Mouse (Mus musculus) adrenal gland, postnatal 14 days (tissue): ENCODE data around the gene Ccm2l. TPM values are rescaled to one million over a fixed set of nuclear protein-coding genes. Genes with fewer than 3 reads are reported as not detected.

Source experiments
- DNase-seq: peaks from one replicate; pipeline ENCODE4 v3.0.0; 2021; ENCODE audit warnings: mixed read lengths
- long read RNA-seq, 2 experiments: library from polyadenylated mRNA; stranded (forward); transcript quantifications; one replicate each; pipeline ENCODE4 v2.0.0; 2021
- total RNA-seq: library from RNA; stranded (reverse); gene quantifications from 2 replicates; pipeline ENCODE4 v1.2.3, GENCODE M21; 2021

Gene Ccm2l
- total RNA-seq, result 15.3 and 21.3 TPM in 2 replicates
- long read RNA-seq, experiment 1, partial matches to known transcripts, result 3 of 19 reads
- long read RNA-seq, experiment 1, other reads (novel, unspliced or antisense), result 16 of 19 reads
- long read RNA-seq, experiment 2, partial matches to known transcripts, result 4 of 31 reads
- long read RNA-seq, experiment 2, other reads (novel, unspliced or antisense), result 24 of 31 reads

DNA sequence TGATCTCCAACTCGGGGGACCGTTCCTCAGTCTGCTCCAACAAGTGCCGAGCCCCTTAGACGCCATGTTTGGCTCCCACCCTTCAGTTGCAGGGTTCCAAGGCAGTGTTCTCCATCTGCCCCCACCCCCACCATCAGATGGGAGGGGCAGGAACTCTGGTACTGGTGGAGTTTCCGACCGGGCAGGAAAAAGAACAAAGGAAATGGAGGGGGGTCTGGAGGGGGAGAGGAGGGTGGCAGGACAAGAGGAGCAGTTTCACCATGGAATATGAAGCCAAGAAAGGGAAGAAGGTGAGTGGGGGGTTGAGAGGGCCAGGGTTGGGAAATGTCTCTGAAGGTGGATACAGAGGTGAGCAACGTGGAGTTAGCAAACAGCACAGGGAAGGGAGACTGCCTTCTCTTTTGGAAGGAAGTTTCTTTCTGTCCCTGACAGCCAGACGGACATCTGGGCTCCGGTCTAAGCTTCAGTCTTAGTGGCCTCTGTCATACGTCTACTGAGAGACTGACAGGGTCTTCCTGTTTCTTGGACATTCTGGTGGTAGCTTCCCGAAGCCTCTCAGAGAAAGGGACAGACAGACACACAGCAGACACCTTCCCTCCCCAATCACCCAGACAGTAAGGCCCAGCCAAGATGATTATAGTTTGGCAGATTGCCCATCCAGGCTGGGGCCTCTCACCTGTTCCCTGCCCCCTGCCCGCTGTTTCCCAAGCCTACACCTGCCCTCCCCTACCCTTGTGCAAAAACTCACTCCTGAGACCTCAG is at the start of gene Ccm2l:
Gene Ccm2l (plus strand): TSS at position 209 of the 762 bp plus-strand sequence.
- peak; percentile 60 for DNase-seq

DNA sequence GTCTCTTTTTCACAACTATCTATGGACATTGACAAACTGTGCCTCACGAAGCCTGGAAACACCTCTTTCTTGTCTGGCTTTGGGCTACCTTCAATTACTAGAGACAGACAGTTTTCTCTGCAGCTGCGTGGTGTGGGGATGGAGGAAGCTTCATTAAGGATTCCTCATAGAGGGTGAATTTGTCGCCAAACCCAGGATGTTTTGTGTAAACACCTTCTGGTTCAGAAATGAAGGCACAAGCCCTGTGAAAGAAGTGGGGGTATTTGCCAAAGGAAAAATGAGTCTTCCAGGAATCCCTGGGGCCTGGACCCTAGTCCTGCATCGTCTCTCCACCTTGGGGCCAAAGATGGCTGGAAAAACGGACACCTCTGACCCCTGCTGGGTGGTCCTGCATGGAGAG is 49.0 kb upstream of the Ccm2l start:
- no peak for DNase-seq

DNA sequence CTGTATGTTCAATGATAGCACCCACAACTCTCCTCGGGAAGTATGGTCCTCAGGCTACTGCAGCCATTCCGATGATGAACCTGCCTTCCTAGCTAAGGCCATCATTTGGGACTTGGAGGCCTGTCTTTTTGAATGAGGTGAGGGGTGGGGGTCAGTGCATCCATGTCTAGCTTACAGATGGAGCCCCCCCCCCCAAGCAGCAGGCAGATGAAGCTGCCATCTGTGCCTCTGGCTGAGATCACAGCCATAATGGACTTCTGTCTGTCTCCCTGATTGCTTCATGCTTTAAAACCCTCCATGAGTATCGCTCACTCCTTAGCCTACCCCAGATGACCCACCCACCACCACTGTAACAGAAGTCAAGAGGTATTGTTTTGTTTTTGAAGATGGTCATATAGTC is 46.4 kb upstream of the Ccm2l start:
- DNase-seq, result no peak

DNA sequence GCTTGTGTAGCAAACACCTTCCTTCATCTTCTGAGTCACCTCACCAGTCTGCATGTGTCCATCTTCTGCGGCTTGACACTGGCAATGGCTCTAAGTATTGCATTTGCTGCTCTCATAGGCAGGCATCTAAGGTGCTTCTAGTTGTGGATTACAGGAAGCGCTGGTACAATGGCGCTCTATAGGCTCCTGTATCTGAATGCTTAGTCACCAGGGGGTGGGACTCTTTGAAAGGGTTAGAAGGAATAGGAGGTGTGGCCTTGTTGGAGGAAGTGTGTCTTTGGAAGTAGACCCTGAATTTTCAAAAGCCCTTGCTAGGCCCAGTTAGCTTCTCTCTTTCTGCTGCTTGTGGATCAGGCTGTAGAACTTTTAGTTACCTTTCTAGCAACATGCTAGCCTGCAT is 44.6 kb upstream of the Ccm2l start:
- no peak for DNase-seq

DNA sequence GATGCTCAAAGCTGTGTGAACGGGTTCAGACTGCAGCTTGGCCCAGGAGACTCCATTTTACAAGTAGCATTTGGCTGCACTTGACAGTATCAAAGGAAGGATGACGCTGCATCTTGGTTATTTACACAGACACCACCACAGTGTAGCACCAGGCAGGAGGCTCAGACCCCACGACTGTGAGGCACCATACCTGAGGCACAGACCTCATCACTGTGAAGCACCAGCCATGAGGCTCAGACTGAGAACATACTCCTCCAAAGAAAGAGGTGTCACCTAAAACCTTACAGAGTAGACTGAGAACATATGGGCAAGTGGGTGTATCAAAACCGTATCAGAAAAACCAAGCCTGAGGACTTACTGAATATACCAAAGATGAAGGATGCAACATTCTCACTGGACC is 42.9 kb upstream of the Ccm2l start:
- no peak for DNase-seq

DNA sequence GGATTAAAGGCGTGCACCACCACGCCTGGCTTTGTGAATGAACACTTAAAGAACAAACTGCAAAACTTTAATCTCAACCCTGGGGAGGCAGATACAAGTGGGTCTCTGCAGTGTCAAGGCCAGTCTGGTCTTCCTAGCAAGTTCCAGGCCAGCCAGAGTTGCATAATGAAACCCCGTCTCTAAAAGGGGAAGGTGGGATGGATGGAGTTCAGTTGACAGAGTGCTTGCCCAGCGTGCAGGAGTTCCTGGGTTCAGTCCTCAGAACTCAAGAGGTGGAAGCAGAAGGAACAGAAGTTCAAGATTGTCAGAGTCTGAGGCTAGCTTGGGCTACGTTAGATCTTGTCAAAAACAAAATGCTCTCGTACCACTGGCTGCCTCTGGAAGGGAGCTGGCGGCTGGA is 39.7 kb upstream of the Ccm2l start:
- DNase-seq, result no peak

DNA sequence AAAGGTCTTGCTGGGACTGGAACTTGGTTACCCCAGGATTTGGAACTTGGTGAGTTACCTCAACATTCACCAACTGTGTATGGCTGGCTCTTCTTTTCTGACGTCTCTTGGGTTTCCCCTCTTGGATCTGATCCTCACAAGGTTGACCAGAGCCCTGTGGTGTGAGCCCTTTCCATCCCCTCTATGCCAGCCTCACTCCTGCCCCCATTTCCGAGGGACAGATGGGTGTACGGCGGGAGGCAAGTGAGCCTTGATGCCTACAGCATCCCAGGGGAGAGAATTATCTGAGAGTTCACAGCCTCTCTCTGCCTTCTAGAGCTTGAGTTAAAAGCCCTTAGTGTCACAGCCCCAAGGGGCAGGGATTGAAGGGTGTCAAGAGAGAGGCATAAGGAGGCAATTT is 38.3 kb upstream of the Ccm2l start:
- no peak for DNase-seq

DNA sequence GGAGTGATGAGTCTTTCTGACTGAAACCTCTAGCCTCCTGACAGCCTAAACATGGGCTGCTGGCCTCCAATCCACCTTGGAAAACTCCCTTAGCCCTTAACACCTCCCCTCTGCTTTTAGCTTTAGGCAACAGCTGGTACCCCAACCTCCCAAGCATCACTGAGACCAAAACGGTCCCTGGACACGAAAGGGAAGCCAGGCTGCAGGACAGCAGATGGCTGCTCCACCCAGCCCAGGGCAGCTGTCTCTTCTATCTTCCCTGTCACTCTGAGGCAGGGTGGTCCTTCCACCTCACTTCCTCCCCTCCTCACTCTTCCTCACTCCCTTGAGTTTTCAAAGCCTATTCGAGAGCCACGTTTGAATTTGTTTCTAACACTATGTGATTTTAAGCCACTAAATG is 35.3 kb upstream of the Ccm2l start:
- DNase-seq, result no peak

DNA sequence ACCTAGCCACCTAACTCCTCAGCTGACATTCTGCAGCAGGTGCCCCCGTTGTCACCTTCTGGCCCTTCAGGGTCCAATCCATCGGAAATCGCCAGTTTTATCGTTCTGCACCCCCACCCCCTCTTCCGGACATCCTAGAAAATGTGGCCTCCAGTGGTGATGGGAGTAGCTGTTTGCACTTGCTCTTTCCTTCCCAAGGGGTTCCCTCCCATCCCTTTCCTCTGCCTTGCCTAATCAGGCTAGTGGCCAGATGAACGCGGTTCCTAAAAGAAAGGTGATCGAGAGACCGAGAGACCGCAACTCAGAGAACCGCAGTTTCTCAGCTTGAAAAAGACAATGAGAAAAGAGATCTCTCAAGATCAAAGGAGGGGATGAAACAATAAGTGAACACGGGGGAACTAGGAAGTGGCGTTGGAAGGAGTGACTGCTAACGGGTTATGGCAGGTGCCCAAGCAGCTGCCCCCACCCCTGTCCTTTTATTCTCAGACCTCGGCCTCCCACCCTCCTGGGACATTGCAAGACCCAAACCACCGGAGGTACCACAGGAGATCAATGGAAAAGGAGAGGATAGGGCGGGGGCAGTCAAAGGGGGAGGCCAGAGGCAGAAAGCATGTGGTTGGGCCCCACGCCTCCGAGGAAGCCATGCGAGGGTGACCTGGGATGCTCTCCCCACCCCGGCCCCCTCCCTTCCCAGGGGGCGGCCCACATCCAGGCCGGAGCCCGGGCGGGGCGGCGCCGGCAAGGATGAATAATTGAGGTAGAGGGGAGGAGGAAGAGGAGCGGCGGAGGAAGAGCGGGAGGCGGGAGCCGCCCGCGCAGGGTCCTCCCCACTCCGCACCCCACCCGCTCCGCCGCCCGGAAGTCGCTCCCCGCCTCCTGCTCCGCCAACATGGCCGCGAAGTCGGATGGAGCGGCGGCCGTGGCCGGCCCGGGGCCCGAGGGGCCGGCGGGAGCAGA is 34.4 kb upstream of the Ccm2l start, which contains the start of gene Xkr7:
Gene Xkr7 (plus strand): TSS at position 727 of the 957 bp plus-strand sequence.
- peak; percentile 31 for DNase-seq

DNA sequence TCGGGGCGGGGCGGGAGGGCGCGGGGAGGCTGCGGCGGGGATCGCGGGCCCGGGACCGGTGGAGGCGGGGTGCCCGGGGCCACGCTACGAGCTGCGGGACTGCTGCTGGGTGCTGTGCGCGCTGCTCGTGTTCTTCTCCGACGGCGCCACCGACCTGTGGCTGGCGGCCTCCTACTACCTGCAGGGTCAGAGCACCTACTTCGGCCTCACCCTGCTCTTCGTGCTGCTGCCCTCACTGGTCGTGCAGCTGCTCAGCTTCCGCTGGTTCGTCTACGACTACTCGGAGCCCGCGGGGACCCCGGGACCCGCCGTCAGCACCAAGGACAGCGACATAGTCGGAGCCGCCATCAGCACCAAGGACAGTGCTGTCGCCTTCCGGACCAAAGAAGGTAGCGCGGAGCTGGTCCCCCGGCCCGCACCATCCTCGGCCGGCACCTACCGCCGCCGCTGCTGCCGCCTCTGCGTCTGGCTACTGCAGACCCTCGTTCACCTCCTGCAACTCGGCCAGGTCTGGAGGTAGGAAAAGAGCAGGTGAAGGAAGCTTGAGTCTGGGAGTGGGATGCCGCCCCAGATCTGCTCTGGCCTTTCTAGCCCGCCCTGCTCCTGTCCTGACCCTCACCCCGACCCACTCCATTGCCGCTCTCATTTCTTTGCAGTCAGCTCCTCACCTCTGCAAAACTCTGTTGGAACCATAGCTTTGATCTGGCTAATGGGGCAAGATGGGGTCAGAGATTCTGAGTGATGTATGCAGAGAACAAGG is 33.5 kb upstream of the Ccm2l start:
- peak; percentile 92 for DNase-seq

DNA sequence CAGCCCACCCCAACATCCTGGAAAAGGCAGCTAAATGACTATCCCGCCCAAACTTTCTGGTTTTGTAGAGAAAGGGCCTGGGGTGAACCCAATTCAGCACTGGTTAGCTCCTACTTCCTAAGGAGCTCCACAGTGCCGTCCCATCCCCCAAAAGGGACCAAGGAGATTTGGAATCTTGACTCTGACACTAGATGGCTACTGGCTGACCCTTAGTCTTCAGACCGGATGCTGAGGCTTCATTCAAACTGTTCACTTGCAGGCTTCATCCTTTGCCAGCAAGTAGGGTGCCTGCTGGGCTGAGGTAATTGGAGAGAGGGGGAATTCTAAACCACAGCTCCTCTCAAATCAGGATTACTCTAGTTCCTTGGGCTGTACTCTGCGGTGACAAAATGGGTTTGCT is 32.8 kb upstream of the Ccm2l start:
- DNase-seq, result no peak

DNA sequence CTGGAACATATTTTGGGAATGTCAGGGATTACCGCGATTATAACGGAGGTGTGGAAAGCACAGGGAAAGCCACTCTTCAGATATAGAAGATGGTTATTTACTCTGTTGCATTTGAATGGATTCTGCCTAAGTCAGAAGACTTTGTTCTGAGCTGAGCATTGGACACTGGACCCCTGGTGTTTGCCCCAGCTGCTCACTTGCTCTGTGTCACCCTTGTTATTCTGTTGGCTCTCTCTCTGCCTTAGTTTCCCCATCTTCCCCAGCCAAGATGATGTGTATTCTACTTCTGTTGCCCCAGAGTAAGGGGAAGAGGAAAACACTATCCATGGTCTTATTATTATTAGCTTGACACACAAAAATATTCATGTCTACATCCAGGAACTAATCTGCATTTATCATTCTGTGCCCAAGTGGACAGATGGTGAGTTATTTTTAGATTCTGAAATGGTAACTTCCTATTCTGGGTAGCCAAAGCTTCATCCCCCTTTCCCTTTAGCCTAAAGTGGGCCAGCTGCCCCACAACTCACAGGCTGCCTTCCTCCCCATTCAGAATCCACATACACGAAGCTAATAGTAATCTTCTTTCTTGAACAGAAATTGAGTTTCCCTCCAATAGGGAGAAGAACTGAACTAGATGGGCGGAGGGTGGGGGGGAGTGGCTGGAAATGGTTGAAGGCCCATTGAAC is 32.1 kb upstream of the Ccm2l start:
- no peak for DNase-seq

DNA sequence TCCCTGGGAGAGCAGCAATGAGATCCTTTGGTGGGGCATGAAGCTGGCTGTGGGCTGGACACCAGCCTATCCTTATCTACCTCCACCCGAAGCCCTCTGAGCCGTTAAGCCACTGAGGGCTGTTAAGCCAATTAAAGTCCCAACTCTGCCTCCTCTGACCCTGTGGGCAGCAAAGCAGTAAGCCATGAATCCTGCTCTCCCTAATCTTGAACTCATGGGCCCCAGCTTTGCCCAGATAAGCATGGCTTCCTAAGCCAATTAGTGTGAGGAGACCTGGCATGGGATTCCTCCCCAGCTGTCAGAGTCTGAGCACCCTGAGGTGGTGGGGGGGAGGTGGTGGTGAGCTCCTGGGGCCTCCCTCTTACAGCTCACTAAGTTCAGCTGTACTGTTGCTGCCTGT is 29.1 kb upstream of the Ccm2l start:
- no peak for DNase-seq

DNA sequence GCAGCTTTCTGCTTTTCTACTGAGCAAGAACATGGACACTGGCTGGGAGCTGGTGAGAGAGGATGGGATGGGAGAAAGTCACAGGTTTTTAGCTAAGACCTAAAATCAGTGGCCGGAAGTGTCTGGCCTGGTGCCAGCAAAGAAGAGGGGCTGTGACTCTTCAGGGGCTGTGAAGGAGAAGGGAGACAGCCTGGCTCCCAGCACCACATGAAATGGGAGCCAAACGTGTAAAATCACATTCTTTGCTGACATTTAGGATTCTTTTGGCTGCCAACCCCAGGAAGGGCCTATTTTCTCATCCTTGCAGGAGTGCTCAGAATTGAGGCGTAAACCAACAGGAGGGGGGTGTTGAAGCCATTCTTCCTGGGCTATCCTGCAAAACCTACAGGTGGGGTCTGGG is 21.9 kb upstream of the Ccm2l start:
- no peak for DNase-seq

DNA sequence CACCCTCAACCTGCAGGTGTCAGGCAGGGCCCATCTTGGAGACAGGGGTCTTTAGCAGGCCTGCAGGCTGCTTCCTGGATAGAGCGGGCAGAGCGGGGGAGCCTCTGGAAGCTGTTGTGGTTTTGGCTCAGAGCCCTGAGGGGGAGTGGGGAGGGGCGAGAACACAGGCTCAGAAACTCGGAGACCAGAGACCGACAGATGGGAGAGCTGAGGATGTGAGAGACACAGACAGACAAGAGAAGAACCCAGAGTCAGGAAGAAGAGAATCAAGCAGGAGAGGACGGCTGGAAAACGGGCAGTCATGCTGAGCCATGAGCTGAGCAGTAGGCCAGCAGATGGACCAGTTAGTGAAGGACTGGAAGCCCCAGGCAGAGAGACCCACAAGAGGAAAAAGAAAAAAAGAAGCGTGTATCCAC is 19.9 kb upstream of the Ccm2l start:
- no peak for DNase-seq

DNA sequence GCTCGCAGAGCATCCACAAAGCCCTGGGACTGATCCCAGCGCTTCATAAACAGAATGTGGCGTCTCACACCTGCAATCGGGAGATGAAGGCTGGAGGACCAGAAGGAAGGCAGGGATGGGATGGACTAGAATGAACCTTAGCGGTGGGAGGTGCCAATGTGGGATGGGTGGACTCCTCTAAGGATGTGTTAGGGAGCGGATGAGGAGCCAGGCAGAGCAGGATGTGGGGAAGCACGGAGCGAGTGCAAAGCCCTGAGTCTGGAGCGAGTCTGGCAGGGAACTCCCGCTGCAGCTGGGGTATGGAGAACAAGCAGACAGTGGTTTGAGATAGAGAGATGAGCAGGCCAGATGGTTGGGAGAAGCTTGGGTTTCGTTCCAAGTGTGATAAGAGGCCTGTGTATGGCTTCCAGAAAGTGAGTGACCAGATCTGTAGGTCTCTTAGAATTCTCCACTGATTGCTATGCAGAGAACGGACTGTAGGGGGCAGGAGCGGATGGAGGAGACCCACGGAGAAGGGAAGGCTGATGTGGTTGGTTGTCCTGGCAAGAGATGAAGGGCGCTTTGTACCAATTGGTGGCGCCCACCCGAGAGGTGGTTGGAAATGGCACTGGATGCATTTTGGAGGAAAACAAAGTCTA is 17.8 kb upstream of the Ccm2l start:
- peak; percentile 75 for DNase-seq

DNA sequence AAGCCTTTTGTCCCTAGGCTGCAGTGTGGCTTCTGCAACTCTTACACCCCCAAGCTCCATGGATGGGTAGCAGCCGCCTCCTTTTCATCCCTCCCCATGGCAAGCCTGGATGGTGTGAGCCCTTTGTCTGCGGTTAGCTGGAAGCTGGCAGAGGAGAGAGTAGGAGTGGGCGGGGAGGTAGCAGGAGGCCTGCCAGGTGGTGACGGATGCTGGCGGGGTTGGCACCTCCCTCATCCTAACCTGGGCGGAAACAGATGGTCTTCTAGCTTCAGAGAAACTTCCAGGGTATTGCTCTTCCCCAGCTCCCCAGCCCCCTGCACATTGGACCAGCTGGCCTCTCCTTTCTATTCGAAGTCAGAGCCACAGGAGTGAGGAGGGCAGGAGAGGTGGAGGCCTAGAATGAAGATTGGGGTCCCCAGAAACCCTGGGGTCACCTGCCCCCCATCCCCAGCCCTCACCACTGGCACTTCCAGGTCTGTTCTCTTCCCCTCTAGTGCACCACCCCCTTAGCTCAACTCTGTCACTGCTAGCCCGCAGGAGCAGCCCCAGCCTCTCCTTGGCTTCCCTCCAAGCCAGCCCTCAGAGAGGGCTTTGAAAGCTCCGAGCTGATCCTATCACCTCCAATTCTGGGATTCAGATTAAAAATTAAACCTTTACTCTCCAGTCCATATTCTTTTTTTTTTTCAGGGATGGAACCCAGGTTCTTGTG is 16.3 kb upstream of the Ccm2l start:
- no peak for DNase-seq

DNA sequence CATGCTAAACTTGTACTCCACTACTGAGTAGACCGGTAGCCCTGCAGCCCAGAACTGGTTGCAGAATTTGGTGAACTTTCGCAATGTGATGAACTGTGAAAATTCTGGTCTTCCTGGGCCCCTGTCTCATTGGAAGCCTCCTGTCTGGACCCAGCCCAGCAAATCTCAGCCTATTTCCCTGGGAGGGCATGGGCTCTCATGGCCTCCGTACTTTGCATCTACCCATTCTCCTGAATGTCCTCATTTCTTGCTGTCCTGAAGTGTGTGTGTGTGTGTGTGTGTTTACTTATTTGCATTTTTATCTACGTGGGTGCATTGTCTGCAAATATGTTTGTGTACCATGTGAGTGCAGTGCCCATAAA is 15.8 kb upstream of the Ccm2l start:
- no peak for DNase-seq

DNA sequence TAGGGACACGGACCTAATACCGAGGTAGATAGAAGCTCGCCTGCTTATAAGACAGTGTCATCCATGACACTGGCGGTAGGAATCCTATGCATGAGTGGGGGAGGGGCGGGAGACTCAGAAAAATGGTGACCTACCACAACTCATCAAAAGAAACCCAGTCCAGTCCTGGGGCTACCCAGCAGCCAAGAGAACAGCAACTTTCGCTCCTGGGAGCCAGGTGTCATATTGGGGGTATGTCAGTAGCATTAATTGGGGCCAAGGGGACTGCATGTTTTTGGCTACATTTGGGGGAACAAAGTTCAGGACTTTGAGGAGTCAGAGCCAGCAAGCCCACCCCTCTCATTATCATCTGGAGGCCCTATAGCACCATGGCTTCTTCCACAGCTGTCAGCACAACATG is 14.7 kb upstream of the Ccm2l start:
- DNase-seq, result no peak

DNA sequence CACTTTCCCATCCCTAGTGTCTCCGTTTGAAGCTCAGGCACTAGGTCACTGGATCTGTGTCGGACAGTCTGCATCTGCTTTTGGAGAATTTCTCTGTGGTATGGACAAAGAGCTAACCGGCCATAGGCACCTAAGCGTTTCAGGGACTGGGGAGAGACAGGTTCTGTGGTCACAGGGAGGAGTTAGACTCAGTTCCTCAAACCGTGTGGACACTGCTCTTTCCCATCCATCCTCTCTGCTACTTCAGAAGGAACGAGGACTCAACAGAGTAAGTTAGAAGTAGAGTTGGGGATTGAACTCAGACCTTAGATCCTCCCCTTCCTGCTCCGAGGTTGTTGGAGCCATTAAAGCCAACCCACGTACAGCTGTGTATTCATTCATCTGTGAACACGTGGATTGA is 14.2 kb upstream of the Ccm2l start:
- DNase-seq, result no peak
